Mouse (Mus musculus) cerebellum, adult 2 months (tissue): ENCODE results near the gene Gm5901.

Experiments
- CTCF ChIP-seq: fragments of 200-500 bp; IDR thresholded peaks from 2 replicates; pipeline ENCODE4 v1.5.1; 2011; ENCODE audit warnings: low read depth, mild to moderate bottlenecking, control low read depth, low read length, moderate library complexity, borderline replicate concordance; ENCODE audit not compliant: insufficient read depth
- POLR2A ChIP-seq: fragments of 200-500 bp; IDR thresholded peaks from 2 replicates; pipeline ENCODE4 v1.6.1; 2011; ENCODE audit warnings: low read length, control low read depth, borderline replicate concordance; ENCODE audit not compliant: insufficient read depth

DNA sequence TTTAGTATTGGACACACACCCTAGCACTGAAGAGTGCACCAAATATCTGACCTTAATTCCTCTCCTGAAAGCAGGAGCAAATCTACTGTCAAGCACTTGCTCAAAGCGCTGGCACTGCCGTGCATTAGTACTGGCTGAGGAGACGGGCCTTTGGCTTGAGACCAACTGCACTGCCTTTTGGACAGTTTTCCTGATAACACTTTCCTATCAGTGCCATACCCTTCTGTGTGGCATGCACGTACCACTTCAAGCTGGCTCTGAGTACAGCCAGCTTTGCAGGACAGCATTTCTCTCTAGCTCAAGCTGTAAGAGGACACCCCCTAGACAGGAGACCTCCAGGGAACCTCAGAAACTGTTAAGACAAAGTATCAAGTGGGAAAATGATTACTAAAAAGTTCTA, 1.3 kb upstream of the Gm5901 start:
- no peak for TF ChIP-seq CTCF
- no peak for TF ChIP-seq POLR2A
